Mouse (Mus musculus) hematopoietic stem cell, adult 5-6 weeks (primary cell): ENCODE data around the gene Tctn1. TPM values are rescaled to one million over a fixed set of nuclear protein-coding genes. Genes with fewer than 3 reads are reported as not detected.
"Not testable (repeated sequence)": the region's sequence is repeated elsewhere in the genome, so short reads cannot be mapped to it uniquely, and the experiment has no call there.

Source experiments
- ATAC-seq, 2 experiments: fragments of 125-278 bp in 1 of 2; replicated peaks in 1 of 2; 2 replicates each; pipeline ENCODE4 v1.8.0; 2016 to 2017; ENCODE audit warnings: inconsistent platforms in 2 of 2, mild to moderate bottlenecking in 2 of 2, moderate number of reproducible peaks in 2 of 2, low read depth in 1 of 2, moderate TSS enrichment in 1 of 2; ENCODE audit not compliant: low FRiP score in 2 of 2, poor library complexity in 2 of 2, severe bottlenecking in 2 of 2, insufficient read depth in 1 of 2, low TSS enrichment in 1 of 2
- total RNA-seq: library from RNA; stranded (forward); fragments of 172-1452, 232-1000 nt; gene quantifications from 2 replicates; pipeline ENCODE4 v1.2.3, GENCODE M21; 2017

Tctn1 gene
- total RNA-seq, 1 experiment from 2014 or later, result 12.2 TPM

- peak; percentile 52 to 63 for ATAC-seq
Observed at GRCm38 (mm10) chr5:122234319-122235195, 29.7 kb downstream of the Tctn1 start.

GRCm38 (mm10) chr5:122233695-122234094, 30.6 kb downstream of the Tctn1 start:
- ATAC-seq, result no peak

DNA sequence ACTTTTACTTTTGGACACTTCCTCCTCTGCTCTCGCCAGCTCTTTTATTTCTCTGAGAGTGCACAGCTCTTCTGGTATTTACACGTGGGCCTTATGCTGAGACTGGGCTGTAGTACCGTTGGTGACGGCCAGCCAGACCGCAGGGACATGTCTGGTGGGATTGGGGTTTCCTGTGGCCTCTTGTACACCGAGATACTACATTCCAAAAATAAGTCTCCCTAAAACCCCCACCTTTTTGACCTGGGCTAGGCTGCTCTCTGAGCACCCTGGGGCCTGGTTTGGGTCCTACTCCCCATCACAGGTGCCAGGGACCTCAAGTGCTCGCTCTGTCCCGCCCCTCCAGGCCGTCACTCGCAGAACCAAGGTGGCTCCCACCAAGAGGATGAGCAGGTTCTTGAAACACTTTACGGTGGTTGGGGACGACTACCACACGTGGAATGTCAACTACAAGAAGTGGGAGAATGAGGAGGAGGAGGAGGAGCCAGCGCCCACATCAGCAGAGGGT, 31.1 kb downstream of the Tctn1 start:
- ATAC-seq, result peak; percentile 35 to 51

- no peak for ATAC-seq
Observed at GRCm38 (mm10) chr5:122232004-122232403, 32.3 kb downstream of the Tctn1 start.

GRCm38 (mm10) chr5:122231431-122231830, 32.8 kb downstream of the Tctn1 start:
- no peak for ATAC-seq

GRCm38 (mm10) chr5:122230816-122231215, 33.4 kb downstream of the Tctn1 start:
- no peak for ATAC-seq

DNA sequence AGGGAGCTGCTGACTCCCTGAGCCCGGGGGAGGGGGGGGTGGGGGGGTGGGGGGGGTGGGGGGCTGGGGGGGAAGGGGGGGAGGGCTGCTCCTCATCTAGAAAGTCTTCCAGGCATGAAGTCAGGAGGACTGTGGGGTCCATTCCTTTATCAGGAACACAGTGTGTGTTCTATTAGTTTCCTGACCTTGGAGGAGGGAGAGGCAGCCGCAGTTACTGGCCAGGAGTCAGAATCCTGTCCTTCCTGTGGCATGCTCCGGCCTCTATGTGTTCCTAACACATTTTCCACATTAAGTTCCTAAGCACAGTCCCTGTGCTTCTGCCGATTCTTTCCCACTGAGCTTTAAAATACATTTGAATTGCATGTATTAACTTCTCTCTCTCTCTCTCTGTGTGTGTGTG, 35.5 kb downstream of the Tctn1 start:
- no peak for ATAC-seq

DNA sequence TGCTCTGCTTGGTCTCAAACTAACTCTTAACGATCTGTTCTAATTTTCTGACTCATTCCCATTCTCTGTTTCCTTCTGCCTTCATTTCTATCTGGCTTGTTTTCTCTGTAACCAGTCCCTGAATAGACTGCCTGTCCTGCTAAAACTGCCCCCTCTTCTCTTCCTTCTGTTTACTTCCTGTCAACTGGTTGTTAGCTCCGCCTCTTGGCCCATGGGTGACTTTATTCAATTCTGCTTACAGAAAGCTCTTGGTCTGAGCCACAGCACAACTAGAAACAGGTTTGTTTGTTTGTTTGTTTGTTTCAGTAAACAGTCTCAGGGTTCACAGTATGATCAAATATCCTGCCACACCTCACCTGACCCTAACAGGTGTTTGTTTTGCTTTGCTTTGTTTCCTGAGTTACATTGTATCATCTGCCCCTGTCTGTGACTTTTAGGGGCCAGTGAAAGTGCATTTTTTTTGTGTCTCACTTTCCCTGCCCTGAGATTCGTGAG, 35.9 kb downstream of the Tctn1 start:
- ATAC-seq, result no peak

DNA sequence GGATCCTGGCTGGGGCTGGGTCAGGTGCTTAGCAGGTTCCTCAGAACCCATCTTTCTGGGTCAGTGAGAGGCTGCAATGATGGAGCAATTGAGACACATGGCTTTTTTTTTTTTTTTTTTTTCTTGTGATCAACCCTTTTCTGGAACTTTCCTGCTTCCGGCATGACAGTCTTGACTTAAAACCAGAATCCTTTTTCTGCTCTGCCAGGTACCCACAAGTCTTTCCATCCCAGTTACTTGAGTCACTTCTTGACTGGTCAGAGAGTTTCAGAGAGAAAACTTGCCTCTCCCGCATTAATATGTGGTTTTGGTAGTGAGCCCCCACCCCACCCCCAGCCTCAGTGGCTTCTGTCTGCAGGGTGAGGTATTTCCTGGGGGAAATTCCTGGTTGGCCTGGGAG, 40.0 kb downstream of the Tctn1 start:
- ATAC-seq, result no peak

- no peak for ATAC-seq
Observed at GRCm38 (mm10) chr5:122221085-122221484, 43.2 kb downstream of the Tctn1 start.

DNA sequence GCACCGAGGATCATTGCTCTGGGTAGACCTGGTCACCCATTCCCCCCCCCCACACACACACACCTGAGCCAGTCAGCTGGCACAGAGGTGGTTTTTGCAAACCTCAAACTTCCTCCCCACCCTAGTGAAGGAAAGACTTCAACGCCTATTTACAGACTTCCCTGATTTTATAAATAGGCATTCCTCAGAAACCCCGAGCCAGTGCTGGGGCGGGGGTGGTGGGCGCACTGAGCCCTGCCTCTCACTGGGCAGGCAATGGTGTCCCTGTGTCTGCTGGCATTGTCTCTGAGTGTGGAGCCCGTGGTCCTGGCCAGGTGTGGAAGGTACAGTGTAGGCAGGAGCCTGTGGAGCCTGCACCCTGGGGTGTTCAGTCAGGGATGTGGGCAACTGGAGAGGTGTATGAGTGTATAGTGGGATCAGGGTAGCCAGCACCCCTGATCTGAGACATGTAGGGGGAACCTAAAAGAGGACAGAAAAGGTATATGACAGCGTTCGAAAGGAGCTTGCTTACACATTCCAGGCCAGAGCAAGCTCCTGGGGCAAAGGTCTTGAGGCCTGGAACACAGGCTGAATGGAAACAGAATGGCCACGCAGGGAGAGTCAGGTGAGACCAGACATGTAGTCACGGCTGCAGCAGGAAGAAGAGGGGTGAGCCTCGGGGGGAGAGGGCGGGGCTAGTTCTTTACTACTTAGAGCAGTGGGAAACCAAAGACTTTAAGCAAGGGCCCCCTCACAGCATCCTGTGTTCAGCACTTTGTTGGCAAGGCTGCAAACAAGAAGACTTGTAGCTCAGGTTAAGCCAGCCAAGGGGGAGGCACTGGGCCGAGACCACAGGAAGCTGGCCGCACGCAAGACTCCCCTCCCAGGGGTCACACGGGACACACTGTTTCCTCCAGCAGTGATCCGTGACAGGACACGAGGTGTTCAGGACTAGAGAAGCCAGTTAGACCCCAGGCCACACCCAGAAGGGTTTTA, 44.3 kb downstream of the Tctn1 start:
- peak; percentile 70 to 81 for ATAC-seq

GRCm38 (mm10) chr5:122218928-122219327, 45.3 kb downstream of the Tctn1 start:
- ATAC-seq, result no peak

DNA sequence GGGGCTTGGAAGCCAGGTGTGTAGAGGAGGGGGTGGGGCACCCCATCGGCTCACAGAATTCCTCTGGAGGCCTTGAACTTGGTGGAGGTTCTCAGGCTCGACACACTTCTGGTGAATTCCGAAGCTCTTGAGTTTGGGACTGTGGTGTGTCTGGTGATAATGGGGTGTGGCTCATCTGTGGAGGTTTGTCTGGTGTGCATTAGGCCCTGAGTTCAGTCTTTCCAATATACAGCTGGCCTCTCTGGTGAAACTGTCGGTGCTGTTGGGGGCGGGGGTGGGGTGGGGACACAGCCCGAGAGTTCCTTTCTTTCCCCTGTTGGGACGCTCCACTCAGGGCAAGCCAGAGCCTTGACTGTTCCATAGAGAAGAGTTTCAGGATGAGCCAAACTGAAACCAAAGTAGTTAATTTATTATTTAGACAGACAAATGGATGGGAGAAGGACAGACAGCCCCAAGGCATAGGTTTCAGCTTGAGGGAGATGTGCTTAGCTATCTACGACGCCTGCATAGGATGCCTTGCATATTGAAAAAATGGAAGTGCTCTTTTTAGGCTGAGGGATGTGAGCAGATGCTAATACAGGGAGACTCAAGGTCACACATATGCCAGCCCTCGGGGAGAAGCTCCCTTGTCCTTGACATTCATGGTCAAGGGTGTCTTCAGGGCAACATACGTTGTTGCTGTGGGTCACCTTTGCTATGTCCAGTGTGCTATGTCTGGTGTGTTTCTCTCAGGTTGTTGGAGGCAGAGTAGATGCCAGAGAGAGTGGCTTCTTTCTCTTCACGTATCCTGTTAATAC, 46.0 kb downstream of the Tctn1 start:
- ATAC-seq, result no peak

DNA sequence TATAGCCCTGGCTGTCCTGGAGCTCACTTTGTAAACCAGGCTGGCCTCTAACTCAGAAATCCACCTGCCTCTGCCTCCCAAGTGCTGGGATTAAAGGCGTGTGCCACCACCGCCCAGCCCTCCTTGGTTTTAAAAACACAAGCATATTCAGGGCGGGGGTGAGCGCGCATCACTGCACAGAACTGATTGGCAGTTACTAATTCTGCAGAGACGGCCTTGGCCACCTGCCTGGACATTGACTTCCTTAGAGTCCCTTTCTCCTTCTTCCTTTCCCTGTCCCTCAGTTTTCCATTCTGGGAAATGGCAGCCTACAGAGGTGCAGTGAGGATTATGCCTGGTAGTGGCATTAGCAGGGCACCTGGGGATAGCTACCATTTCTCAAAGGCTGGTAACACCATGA, 46.6 kb downstream of the Tctn1 start:
- ATAC-seq, result no peak

- ATAC-seq, result no peak
Observed at GRCm38 (mm10) chr5:122213861-122214260, 50.4 kb downstream of the Tctn1 start.

- ATAC-seq, result not testable (repeated sequence)
Observed at GRCm38 (mm10) chr5:122212820-122213219, 51.4 kb downstream of the Tctn1 start.

GRCm38 (mm10) chr5:122212125-122212524, 52.1 kb downstream of the Tctn1 start:
- no peak for ATAC-seq
